Mouse (Mus musculus) frontal cortex, postnatal 10 days (tissue): ENCODE results near the gene Ripor3.
"Not testable (repeated sequence)": the region's sequence is repeated elsewhere in the genome, so short reads cannot be mapped to it uniquely, and the experiment has no call there.

Experiments used
- DNase-seq, 2 experiments: peaks; one replicate each; pipeline ENCODE4 v3.0.0; 2022; ENCODE audit warnings: low spot score in 2 of 2, mixed read lengths in 1 of 2

Ripor3 gene

GRCm38 (mm10) chr2:168009936-168010668 lies at the start of gene Ripor3:
TSS of gene Ripor3 (minus strand) at chr2:168010618.
- DNase-seq: peak; percentile 32 to 38

- no peak for DNase-seq
Measured at GRCm38 (mm10) chr2:168059200-168059790, 48.9 kb upstream of the Ripor3 start.

DNA sequence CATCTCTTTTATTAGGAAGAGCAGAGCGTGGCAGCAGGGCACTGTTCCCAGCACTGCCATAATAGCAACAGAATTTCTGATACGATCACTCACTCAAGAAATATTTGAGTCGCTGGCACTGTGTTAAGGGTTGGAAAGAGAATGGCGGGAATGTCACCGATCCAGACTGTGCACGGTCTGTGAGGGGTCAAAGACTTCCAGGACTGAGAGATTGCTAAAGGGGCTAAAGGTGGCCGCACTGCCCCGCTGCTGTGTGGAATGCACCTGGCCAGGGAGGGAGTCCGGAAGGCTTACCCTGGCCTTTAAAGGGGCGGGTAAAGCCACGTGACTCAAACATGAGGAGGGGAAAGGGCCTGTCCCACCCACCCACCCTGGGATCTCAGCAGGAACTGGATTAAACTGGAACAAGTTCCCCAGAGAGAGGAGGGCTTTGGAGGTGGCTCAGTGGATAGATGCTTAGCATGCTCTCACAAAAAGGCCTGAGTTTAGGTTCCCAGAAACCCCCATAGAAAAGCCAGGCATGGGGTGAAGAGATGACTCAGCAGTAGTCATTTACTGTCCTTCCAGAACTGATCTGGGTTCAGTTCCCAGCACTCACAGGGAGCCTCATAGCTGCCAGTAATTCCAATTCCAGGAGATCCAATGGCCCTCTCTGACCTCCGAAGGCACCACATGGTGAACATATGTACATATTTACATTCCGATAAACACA lies 48.2 kb upstream of the Ripor3 start:
- no peak for DNase-seq

GRCm38 (mm10) chr2:168057876-168058275 lies 47.5 kb upstream of the Ripor3 start:
- not testable (repeated sequence) for DNase-seq

GRCm38 (mm10) chr2:168056666-168056933 lies 46.2 kb upstream of the Ripor3 start:
- no peak for DNase-seq

DNA sequence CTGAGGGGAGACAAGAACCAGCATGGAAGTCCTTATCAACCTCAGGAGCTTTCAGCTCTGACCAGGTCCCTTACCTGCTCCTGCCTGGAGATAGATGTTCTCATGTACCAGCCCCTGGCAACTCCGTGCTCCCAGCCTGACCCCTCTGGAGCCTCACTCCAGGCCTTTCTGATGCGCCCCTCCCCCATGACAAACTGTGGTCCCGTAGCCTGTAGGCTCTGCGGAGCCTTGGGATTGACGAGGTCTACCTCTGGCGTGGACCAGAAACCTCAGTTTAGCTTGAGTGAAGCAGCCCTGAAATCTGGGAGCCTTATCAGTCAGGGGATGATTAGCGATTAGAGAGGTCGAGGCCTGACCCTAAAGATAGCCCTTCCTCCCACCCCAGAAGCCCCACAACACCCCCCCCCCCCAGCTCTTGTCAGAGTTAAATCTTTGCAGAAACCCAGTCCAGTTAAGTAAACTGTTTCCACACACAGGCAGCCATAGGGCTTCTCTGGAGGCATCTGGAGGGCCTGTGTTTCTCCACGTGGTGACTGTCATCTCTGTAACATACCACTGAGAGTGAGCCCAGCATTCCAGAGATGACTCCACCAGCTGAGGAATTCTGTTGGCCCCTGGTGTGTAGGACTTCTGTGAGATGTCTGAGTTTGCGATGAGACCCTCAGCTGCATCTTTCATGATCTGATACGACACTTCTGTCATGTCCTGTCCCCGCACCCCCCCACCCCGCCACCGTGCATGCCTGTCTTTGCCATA lies 45.7 kb upstream of the Ripor3 start:
- no peak for DNase-seq

DNA sequence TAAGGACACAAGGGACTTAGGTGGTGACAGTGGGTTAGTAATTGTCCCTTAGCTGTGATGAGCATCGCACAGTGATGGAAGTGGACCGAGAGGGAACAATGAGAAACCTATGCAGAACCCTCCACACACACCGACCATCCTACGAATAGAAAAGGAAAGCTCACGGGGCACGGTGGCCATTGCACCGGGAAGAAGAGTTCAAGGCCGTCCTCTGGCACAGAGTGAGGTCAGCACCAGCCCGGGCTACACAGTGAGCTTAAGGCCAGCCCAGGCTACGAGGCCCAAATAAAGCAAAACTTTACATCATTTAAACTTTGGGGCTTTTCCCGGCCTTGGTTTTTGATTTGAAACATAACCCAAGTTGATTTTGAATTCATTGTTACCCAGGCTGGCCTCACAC lies 43.7 kb upstream of the Ripor3 start:
- DNase-seq: no peak

DNA sequence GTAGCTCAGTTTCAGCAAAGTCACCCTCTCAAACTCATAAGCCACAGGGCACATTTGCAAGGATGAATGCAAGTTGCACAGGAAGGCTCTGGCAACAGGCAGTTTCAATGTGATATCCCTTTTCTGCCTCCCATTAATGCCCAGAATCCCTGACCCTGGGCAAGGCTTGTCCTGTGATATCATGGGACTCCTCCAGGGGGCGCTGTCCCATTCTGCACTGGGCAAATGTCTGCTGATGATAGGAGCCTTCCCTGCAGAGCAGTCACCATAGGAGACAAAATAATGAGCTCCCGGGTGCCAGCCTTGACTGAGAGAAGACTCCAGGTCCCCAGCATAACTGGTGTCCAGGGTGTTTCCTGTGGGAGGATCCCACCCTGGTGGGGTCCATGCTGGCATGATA lies 42.3 kb upstream of the Ripor3 start:
- DNase-seq: no peak

DNA sequence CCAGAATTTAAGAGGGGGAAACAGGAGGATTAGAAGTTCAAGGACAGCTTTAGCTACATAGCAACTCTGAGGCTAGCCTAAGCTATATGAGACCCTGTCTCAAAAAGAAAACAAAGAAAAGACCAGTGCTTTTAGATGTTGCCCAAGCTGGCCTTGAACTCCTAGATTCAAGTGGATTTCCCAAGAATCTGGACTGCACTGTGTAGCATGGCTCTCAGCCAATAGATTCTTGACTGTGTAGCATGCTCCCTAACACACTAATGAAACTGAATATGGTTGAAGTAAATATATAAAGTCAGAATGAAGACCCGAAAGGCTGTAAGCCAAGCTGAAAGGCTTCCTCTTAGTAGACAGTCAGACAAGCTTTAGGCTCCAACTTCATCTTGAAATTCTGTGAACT lies 41.7 kb upstream of the Ripor3 start:
- no peak for DNase-seq

DNA sequence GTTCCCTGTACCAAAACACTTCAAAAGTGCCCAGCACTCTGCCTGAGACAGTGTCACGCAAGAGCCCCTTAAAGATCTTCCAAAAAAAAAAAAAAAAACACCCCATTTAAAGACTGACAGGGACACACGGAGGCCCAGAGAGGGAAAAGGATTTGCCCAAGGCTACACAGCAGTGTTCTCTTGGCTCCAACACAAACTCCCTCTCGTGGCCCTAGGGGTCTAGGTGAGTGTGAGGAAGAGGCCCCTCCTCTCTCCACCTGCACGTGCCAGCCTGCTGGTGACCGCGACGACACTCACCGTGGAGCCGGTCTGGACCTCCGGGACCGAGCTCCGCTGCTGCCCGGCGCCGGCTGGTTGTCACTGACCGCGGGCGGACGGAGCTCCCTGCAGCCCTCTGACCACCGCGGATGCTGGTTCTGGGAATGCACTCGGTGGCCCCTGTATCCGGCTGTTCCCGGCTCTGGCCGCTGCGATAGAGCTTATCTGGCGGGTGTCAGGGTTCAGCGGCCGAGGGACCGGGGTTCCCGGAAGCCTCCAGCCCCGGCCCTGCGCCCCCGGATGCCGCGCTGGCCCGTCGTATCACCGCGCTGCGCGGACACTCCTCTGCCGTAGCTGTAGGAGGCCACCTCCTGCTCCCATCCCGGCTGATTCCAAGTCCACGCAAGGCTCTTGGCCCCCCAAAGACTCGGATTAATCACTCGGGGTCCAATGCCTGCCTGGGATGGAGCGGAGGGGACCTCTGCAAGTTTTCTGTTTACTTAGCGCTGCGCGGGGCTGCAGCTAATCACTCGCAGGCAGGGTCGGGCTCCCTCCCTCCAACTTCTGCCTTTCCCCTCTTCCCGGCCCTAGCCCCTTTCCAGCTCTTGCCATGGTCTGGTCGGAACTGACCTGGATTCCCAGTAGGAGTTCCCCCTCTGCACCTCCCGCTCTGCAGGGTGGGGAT lies 39.9 kb upstream of the Ripor3 start:
- no peak for DNase-seq

GRCm38 (mm10) chr2:168049002-168049635 lies 38.7 kb upstream of the Ripor3 start:
- DNase-seq: no peak

GRCm38 (mm10) chr2:168046467-168046866 lies 36.0 kb upstream of the Ripor3 start:
- no peak for DNase-seq

GRCm38 (mm10) chr2:168045771-168046170 lies 35.4 kb upstream of the Ripor3 start:
- DNase-seq: no peak

DNA sequence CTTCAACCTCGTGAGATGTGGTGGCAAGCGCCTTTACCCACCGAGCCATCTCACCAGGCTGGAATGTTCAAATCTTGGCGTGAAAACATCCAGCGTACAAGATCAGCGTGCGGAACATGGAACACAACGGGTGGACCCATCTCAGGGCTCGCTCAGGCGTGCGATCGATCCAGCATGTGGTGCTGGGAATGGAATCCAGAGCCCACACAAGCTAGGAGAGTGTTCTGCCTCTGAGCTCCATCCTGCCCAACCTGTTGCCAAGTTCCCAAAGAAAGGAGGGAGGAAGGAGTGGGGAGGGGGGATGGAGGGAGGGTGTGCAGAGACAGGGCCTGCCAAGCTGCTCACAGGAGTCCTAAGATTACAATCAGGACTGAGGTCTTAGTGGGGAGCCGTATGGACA lies 34.9 kb upstream of the Ripor3 start:
- DNase-seq: no peak

DNA sequence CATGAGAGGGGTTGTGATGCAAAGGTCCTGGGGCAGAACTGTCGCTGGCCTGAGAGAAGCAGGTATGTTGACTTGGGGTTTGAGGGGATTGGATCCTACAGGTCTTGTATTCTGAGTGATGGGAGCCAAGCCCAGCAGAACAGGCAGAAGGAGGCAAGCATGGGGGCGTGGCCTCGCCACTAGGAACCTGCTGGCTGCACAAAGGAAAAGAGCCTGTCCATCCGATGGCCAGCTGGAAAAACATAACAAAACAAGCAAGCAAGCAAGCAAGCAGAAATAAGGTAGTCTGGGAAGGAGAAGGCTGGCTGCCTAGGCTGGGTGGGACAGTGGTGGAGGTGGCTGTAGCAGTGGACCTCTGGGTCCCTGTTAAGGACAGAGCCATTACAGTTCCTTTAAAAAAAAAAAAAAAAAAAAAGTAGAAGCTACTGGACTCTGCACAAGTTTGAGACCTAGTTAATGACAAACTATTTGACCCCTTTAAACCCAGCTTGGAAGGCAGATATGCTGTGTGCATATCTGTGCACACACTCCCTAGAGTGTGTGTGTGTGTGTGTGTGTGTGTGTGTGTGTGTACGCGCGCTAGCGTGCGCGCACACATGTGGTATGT lies 34.4 kb upstream of the Ripor3 start:
- DNase-seq: no peak

- DNase-seq: no peak
Measured at GRCm38 (mm10) chr2:168042019-168042418, 31.6 kb upstream of the Ripor3 start.

- DNase-seq: no peak
Measured at GRCm38 (mm10) chr2:168040751-168041150, 30.3 kb upstream of the Ripor3 start.

GRCm38 (mm10) chr2:168037063-168037462 lies 26.6 kb upstream of the Ripor3 start:
- DNase-seq: no peak

DNA sequence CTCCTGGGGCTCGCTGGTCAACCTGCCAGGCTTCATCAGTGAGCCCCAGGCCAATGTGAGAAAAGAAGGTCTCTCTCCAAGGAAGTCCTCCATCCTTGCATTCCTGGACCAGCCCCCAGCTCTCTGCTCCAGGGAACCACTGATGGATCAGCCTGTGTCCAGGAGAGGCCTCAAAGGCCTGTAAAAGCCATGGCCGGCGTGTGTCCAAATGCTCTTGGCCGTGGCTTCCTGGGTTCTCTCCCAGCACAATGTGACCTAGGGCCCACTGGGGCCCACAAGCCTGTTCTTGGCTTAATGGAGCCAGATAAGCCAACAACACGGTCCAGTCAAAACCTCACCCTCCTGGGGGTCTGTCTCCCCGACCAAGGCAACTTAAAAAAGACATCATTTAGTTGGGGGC lies 25.5 kb upstream of the Ripor3 start:
- DNase-seq: no peak

DNA sequence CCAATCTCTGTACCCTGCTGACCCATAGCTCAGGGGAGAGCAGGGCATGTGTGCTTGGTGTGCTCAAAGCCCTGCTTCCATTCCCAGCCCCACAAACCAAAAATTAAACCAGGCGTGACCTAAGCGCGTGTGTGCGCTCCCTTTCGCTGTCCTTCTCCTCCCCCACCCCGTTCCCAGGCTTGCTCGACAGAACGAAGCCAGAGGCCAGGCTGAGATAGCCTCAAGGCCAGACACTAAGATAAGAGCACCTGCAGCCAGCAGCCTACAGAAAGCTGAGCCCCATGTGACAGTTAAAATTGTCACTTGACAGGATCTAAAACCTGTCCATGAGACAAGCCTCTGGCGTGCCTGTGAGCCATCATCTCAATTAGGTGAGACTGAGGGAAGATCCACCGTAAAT lies 23.5 kb upstream of the Ripor3 start:
- no peak for DNase-seq
